Mouse (Mus musculus) cortical plate, adult 2 months (tissue): ENCODE measurements around the gene Snx29.

Experiments
- CTCF ChIP-seq: fragments of 200-500 bp; IDR thresholded peaks from 2 replicates; pipeline ENCODE4 v1.5.1; 2011; ENCODE audit warnings: mild to moderate bottlenecking, control low read depth, low read length; ENCODE audit not compliant: insufficient read depth; ENCODE audit errors: extremely low read depth
- POLR2A ChIP-seq: fragments of 200-500 bp; IDR thresholded peaks from 2 replicates; pipeline ENCODE4 v1.6.1; 2011; ENCODE audit warnings: mild to moderate bottlenecking, low read length, control low read depth; ENCODE audit not compliant: insufficient read depth; ENCODE audit errors: extremely low read depth

DNA sequence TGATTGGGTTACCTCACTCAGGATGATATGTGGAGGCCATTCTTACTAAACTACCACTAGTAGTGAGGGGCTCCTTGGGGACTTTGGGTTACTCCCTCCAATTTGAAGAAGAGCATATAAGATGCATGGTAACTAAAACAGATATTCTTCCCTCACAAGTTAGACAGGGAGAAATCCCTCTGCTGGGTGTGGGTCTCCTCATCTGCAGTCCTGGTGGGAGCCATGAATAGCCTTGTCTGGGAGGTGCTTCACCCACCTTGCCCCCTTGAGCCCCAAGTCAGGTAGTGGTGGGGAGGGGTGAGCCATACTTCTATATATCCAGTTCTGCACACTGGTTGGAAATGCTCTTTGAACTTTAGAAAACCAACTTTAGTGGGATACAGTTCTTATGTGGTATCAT is 218.3 kb downstream of the Snx29 start:
- TF ChIP-seq POLR2A (no peak), CTCF (no peak)
